Mouse (Mus musculus): ENCODE data around the gene Sftpa1. TPM values are rescaled to one million over a fixed set of nuclear protein-coding genes. Genes with fewer than 3 reads are reported as not detected.

Sftpa1 gene
- total RNA-seq, 1 experiment, result not detected

GRCm38 (mm10) chr14:41162663-41163062, 31.1 kb downstream of the Sftpa1 start:
- in situ Hi-C loops (cut with MboI; ENCODE audit: low sequenced_read_pairs in 2 of 2, unreplicated experiment in 2 of 2), result no loop called here
- Histone ChIP-seq H3K27ac (ENCODE audit: insufficient read depth, low read depth, low read length, poor library complexity, severe bottlenecking) (no peak overlapping the region), H3K36me3 (ENCODE audit: control insufficient read depth, insufficient read depth, low read length, poor library complexity, severe bottlenecking) (no peaks in the 10 kb centered on the region), H3K9ac (ENCODE audit: insufficient read depth, low read depth, low read length, poor library complexity, severe bottlenecking) (no peak overlapping the region), H3K4me3 (ENCODE audit: insufficient read depth in 1 of 2, low read depth in 1 of 2, low read length in 2 of 2, poor library complexity in 1 of 2, severe bottlenecking in 1 of 2) (no peak overlapping the region), H3K4me1 (ENCODE audit: control insufficient read depth in 2 of 2, insufficient read depth in 2 of 2, low read length in 2 of 2, poor library complexity in 1 of 2) (no peaks in the 10 kb centered on the region), H3K9me3 (ENCODE audit: control insufficient read depth, insufficient read depth, low read depth, low read length) (no peaks in the 10 kb centered on the region)
- DNase-seq (ENCODE audit: low read depth, low spot score), result peak; percentile 43
- TF ChIP-seq ZNF384 (IDR thresholded peaks at IDR 0.05; ENCODE audit: low read depth, low read length) (no peak), HCFC1 (IDR thresholded peaks at IDR 0.05; ENCODE audit: borderline replicate concordance, insufficient read depth, low read length) (no peak), ZC3H11A (IDR thresholded peaks at IDR 0.05; ENCODE audit: borderline replicate concordance, low read depth, low read length) (peak; percentile 67; the same call in 1 of the 2 replicates), MAFK (IDR thresholded peaks at IDR 0.05; ENCODE audit: insufficient read depth, low read depth, low read length) (no peak), CHD2 (IDR thresholded peaks at IDR 0.05; ENCODE audit: low read depth, low read length) (no peak)

GRCm38 (mm10) chr14:41167278-41167677, 35.7 kb downstream of the Sftpa1 start:
- no peak overlapping the region for H3K9ac ChIP-seq (ENCODE audit: insufficient read depth, low read depth, low read length, poor library complexity, severe bottlenecking)
- no peak overlapping the region for H3K4me3 ChIP-seq (ENCODE audit: insufficient read depth in 1 of 2, low read depth in 1 of 2, low read length in 2 of 2, poor library complexity in 1 of 2, severe bottlenecking in 1 of 2)
- TF ChIP-seq ZC3H11A (IDR thresholded peaks at IDR 0.05; ENCODE audit: borderline replicate concordance, low read depth, low read length), result no peak
- TF ChIP-seq HCFC1 (IDR thresholded peaks at IDR 0.05; ENCODE audit: borderline replicate concordance, insufficient read depth, low read length), result no peak
- no peak for TF ChIP-seq ZNF384 (IDR thresholded peaks at IDR 0.05; ENCODE audit: low read depth, low read length)
- no peak for TF ChIP-seq MAFK (IDR thresholded peaks at IDR 0.05; ENCODE audit: insufficient read depth, low read depth, low read length)
- TF ChIP-seq CHD2 (IDR thresholded peaks at IDR 0.05; ENCODE audit: low read depth, low read length), result no peak
- H3K36me3 ChIP-seq (ENCODE audit: control insufficient read depth, insufficient read depth, low read length, poor library complexity, severe bottlenecking), result no peaks in the 10 kb centered on the region
- H3K4me1 ChIP-seq (ENCODE audit: control insufficient read depth in 2 of 2, insufficient read depth in 2 of 2, low read length in 2 of 2, poor library complexity in 1 of 2), result no peaks in the 10 kb centered on the region
- no peak overlapping the region for H3K27ac ChIP-seq (ENCODE audit: insufficient read depth, low read depth, low read length, poor library complexity, severe bottlenecking)
- in situ Hi-C loops (cut with MboI; ENCODE audit: low sequenced_read_pairs in 2 of 2, unreplicated experiment in 2 of 2), result no loop called here
- no peaks in the 10 kb centered on the region for H3K9me3 ChIP-seq (ENCODE audit: control insufficient read depth, insufficient read depth, low read depth, low read length)
- no peak for DNase-seq (ENCODE audit: low read depth, low spot score)

- in situ Hi-C loops (cut with MboI; ENCODE audit: low sequenced_read_pairs in 2 of 2, unreplicated experiment in 2 of 2), result no loop called here
- no peak for DNase-seq (ENCODE audit: low read depth, low spot score)
- H3K4me3 ChIP-seq (ENCODE audit: insufficient read depth in 1 of 2, low read depth in 1 of 2, low read length in 2 of 2, poor library complexity in 1 of 2, severe bottlenecking in 1 of 2), result no peak overlapping the region
These were observed 37.0 kb downstream of the Sftpa1 start for GRCm38 (mm10) chr14:41168567-41168966.

GRCm38 (mm10) chr14:41170514-41170913, 38.9 kb downstream of the Sftpa1 start:
- Histone ChIP-seq H3K4me1 (ENCODE audit: control insufficient read depth in 2 of 2, insufficient read depth in 2 of 2, low read length in 2 of 2, poor library complexity in 1 of 2) (no peaks in the 10 kb centered on the region), H3K9me3 (ENCODE audit: control insufficient read depth, insufficient read depth, low read depth, low read length) (no peaks in the 10 kb centered on the region), H3K4me3 (ENCODE audit: insufficient read depth in 1 of 2, low read depth in 1 of 2, low read length in 2 of 2, poor library complexity in 1 of 2, severe bottlenecking in 1 of 2) (no peak overlapping the region), H3K9ac (ENCODE audit: insufficient read depth, low read depth, low read length, poor library complexity, severe bottlenecking) (no peak overlapping the region), H3K36me3 (ENCODE audit: control insufficient read depth, insufficient read depth, low read length, poor library complexity, severe bottlenecking) (no peaks in the 10 kb centered on the region), H3K27ac (ENCODE audit: insufficient read depth, low read depth, low read length, poor library complexity, severe bottlenecking) (no peak overlapping the region)
- in situ Hi-C loops (cut with MboI; ENCODE audit: low sequenced_read_pairs in 2 of 2, unreplicated experiment in 2 of 2), result no loop called here
- TF ChIP-seq MAFK (IDR thresholded peaks at IDR 0.05; ENCODE audit: insufficient read depth, low read depth, low read length) (no peak), CHD2 (IDR thresholded peaks at IDR 0.05; ENCODE audit: low read depth, low read length) (no peak), HCFC1 (IDR thresholded peaks at IDR 0.05; ENCODE audit: borderline replicate concordance, insufficient read depth, low read length) (no peak), ZC3H11A (IDR thresholded peaks at IDR 0.05; ENCODE audit: borderline replicate concordance, low read depth, low read length) (no peak), ZNF384 (IDR thresholded peaks at IDR 0.05; ENCODE audit: low read depth, low read length) (no peak)
- no peak for DNase-seq (ENCODE audit: low read depth, low spot score)

More at GRCm38 (mm10) chr14:41168567-41168966, 37.0 kb downstream of the Sftpa1 start:
- Histone ChIP-seq H3K9me3 (ENCODE audit: control insufficient read depth, insufficient read depth, low read depth, low read length) (no peaks in the 10 kb centered on the region), H3K36me3 (ENCODE audit: control insufficient read depth, insufficient read depth, low read length, poor library complexity, severe bottlenecking) (no peaks in the 10 kb centered on the region), H3K4me1 (ENCODE audit: control insufficient read depth in 2 of 2, insufficient read depth in 2 of 2, low read length in 2 of 2, poor library complexity in 1 of 2) (no peaks in the 10 kb centered on the region), H3K9ac (ENCODE audit: insufficient read depth, low read depth, low read length, poor library complexity, severe bottlenecking) (no peak overlapping the region), H3K27ac (ENCODE audit: insufficient read depth, low read depth, low read length, poor library complexity, severe bottlenecking) (no peak overlapping the region)
- TF ChIP-seq ZNF384 (IDR thresholded peaks at IDR 0.05; ENCODE audit: low read depth, low read length) (no peak), CHD2 (IDR thresholded peaks at IDR 0.05; ENCODE audit: low read depth, low read length) (no peak), HCFC1 (IDR thresholded peaks at IDR 0.05; ENCODE audit: borderline replicate concordance, insufficient read depth, low read length) (no peak), ZC3H11A (IDR thresholded peaks at IDR 0.05; ENCODE audit: borderline replicate concordance, low read depth, low read length) (no peak), MAFK (IDR thresholded peaks at IDR 0.05; ENCODE audit: insufficient read depth, low read depth, low read length) (no peak)

- DNase-seq (ENCODE audit: low read depth, low spot score), result no peak
- TF ChIP-seq ZNF384 (IDR thresholded peaks at IDR 0.05; ENCODE audit: low read depth, low read length) (no peak), MAFK (IDR thresholded peaks at IDR 0.05; ENCODE audit: insufficient read depth, low read depth, low read length) (no peak), ZC3H11A (IDR thresholded peaks at IDR 0.05; ENCODE audit: borderline replicate concordance, low read depth, low read length) (no peak), CHD2 (IDR thresholded peaks at IDR 0.05; ENCODE audit: low read depth, low read length) (no peak), HCFC1 (IDR thresholded peaks at IDR 0.05; ENCODE audit: borderline replicate concordance, insufficient read depth, low read length) (no peak)
- H3K9me3 ChIP-seq (ENCODE audit: control insufficient read depth, insufficient read depth, low read depth, low read length), result no peaks in the 10 kb centered on the region
- no peaks in the 10 kb centered on the region for H3K36me3 ChIP-seq (ENCODE audit: control insufficient read depth, insufficient read depth, low read length, poor library complexity, severe bottlenecking)
- H3K9ac ChIP-seq (ENCODE audit: insufficient read depth, low read depth, low read length, poor library complexity, severe bottlenecking), result no peak overlapping the region
- H3K4me1 ChIP-seq (ENCODE audit: control insufficient read depth in 2 of 2, insufficient read depth in 2 of 2, low read length in 2 of 2, poor library complexity in 1 of 2), result no peaks in the 10 kb centered on the region
- H3K27ac ChIP-seq (ENCODE audit: insufficient read depth, low read depth, low read length, poor library complexity, severe bottlenecking), result no peak overlapping the region
- H3K4me3 ChIP-seq (ENCODE audit: insufficient read depth in 1 of 2, low read depth in 1 of 2, low read length in 2 of 2, poor library complexity in 1 of 2, severe bottlenecking in 1 of 2), result no peak overlapping the region
- in situ Hi-C loops (cut with MboI; ENCODE audit: low sequenced_read_pairs in 2 of 2, unreplicated experiment in 2 of 2), result no loop called here
These were observed 43.2 kb downstream of the Sftpa1 start for GRCm38 (mm10) chr14:41174802-41175201.

All from ES-E14 (cell line).